Mouse (Mus musculus) mouse trophoblast stem cell (cell line): ENCODE data around the gene Hist3h2ba.

Experiments used
- in situ Hi-C, 2 experiments: fragments of 300-500 bp; cut with MseI, MboI; formaldehyde crosslinking; loops; 2 replicates in 1 of 2; 3 replicates in 1 of 2; pipeline ENCODE4 v1.15.1; 2025

The Hist3h2ba gene

DNA sequence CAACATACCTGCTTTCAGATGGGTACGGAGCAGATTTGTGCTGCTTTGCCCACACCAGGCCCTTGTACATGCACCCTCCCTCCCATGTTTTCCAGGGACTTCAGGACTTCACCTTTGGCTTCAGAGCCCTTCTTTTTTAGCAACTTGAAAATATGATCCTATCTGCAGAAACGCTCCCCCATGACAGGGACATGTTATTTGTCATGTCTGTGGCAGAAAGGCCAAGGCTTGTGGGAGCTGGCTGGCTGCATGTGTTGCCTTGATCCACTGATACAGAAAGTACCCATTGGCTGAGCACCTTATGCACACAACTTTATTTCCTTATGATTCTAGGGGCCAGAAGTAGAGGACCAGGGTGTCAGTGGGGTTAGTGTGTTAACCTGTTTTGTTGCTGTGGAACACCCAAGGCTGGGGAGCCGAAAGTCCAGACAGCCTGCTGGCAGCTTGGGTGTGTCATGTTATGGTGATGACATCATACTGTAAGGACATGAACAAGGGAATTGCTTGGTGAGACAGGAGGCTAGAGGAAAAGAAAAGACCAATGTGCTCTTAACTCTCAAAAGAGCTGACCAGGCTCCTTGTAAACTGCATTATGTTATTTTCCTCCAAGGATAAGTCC lies 36.7 kb downstream of the Hist3h2ba start:
- in situ Hi-C loops = no loop called here

DNA sequence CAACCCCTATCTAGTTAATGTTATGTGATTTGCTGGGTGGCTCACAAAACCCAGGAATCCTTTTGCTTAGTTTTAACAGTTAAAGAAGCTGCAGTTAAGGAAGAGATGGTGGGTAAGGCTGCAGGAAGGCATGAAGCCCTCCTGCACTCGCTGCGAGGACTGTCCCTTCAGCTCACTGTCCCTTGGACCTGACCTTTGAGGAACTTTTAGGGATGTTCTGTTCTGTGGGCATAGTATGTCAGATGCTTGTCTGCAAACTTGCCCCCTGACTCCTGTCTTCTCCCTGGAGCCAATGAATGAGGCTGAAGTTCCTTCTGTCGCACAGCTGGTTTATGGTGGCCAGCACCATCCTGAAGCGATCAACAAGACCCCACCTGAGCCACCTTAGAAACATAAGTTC lies 40.4 kb downstream of the Hist3h2ba start:
- in situ Hi-C loops = no loop called here

DNA sequence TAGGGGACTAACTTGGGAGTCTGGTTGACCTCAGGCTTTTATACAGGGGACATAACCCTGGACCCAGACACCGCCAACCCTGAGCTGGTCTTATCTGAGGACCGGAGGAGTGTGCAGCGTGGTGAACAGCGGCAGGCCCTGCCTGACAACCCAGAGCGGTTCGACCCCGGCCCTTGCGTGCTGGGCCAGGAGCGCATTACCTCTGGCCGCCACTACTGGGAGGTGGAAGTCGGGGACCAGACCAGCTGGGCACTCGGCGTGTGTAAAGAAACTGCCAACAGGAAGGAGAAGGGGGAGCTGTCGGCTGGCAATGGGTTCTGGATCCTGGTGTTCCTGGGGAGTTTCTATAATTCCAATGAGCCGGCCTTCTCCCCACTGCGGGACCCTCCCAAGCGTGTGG lies 41.4 kb downstream of the Hist3h2ba start:
- in situ Hi-C loops = no loop called here

DNA sequence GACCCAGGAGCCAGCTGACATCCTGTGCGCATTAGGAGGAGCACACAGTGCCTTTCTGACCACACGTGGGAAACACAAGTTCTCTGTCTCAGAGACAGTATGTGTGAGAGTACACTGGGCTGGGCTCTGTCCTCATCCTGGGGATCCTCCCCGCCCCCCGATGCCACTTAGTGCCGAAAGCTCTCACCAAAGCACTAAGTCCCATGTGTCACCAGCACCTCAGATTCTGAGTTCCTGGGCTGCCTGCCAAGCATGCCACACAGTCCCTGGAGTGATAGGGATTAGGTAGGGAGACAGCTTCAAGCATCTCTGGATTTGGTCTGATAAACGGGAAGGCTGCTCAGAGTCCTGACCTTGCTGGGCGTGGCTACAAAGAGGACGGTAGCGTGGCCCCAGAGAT lies 42.1 kb downstream of the Hist3h2ba start:
- in situ Hi-C loops = no loop called here

DNA sequence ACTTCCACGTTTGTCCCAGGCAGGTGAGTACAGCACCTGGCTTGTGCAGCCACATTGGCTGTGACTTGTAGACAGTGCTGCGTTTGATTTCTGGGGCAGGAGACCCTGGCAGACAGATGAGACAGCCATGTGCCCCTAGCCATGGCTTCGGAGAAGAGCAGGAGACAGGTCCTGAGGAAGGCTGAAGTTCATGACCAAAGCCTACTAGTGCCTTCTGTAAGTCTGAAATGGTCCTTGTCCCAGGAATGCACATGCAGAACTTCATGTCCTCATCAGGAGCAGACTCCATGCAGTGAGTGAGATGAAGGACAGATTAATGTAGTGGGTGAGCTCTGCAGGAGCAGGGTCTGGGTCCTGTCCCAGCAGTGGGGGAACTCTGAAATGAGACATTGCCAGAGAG lies 43.2 kb downstream of the Hist3h2ba start:
- in situ Hi-C loops = no loop called here

DNA sequence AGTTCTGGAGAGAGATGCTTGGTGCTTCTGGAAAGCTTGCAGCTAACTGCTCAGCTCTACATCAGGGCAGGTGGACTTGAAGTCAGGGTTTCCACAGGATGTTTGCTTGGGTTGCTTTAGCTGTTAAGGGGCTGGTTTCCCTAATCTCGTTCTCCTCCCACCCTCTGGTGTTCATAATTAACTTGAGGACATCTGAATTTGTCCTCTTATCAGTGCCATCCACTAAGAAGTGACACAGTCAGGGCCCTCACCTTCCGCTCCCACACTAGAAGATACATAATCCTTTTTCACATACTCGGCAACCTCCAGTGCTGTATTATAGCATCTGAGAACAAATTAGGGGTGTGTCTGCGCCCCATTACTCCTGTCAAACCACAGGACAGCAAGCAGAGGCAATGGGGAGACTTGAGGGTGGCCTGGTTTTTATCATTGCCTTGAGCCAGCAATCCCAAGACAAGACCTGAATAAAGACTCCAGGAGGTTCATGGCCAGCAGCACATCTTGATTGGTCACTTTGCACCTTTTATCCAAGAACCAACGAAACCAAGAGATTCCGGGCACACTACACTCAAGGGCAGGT lies 44.5 kb downstream of the Hist3h2ba start:
- in situ Hi-C loops = no loop called here

DNA sequence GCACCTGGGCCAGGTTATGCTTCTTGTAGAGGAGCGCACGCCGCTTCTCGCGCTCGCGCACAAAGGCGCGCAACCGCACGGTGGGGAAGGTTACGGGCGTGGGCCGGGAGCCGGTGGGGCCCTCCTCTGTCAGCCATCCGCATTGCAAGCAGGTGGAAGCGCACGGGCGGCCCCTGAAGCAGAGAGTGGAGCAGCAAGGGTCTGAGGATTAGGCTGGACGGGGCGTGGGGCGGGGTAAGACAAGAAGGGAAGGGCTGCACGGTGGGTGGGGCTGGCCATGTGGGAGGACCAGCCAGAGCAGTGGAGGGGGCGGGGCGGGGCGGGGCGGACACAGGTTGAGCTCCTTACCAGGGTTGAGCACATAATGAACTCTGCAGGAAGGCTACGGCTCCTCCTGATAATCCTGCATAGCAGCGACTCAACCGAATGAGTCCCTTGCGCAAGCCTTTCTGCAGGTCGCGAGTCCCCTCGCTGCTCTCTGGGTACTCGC lies 45.7 kb downstream of the Hist3h2ba start:
- in situ Hi-C loops = no loop called here

DNA sequence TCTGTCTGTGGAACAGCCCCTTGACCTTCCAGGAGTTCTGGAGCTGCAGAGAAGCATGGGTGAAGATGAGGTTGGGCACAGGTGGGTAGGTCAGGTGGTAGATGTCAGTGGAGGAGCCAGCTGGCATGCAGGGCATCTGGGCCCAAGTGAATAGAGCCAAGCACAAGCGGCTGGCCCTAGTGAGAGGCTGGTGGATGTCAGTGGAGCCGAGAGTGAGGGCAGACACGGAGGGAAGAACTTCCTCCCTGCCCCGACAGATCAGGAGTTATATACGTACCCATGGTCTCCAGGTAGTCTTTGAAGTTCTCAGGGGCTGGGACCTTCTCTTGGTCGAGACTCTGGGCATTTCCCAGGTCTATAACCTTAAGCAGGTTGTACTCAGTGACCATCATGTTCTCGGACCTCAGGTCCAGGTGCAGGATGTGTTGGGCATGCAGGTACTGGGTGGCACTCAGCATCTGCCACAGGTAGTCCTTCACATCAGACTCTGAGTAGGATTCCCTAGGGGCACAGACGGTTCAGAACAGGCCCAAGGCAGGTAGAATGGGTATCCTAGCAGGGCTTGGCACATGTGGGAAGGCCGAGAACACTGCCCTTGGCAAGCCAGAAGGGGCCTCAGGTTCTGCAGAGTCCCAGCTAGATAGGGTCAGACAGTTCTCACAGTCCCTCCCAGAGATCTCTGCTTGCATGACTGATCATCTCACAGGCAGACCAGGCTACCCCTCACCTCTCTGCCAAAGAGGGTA lies 46.5 kb downstream of the Hist3h2ba start:
- in situ Hi-C loops = no loop called here

DNA sequence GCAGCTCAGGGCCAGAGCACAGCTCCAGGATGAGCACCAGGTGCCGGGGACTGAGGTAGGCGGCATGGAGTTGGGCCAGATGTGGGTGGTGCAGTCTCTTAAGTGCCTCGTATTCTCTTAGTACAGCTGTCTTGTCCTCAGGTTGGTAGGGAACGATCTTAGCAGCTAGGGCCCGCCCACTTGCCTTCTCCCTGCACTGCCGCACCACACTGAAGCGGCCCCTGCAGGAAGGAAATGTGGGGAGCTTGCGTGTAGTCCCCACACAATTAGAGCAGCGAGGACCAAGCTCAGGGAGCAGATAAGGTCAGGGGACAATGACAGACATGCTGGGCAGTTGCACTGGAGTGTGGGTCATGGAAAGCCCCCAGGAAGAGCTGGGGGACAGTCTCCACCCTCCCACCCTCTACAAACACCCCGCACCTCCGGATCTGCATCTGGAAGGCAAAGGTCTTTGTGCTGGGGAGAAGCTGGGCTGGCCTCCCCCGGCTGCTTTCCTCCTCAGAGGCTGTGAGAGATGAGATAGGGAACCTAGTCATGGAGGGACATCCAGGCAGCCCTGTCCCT lies 47.2 kb downstream of the Hist3h2ba start:
- in situ Hi-C loops = no loop called here

DNA sequence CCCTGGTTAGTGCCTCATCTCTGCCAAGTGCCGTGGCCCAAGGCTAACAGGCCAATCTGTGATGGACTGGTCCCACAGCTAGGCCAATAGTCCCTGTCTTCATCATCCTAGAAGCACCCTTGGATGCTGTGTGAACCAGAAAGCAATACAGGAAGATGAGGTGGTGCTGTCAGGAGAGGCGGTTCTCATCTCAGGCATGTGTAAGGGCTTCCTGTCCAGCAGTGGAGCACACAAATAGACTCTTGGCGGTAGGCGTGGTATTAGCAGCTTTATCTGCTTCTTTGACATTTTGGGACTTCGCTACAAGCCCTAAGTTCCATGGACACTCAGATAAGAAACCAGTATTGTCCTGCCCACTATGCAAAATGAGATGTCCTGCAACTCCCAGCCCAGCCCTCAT lies 48.8 kb downstream of the Hist3h2ba start:
- in situ Hi-C loops = no loop called here
